Comparison of ENCODE assay signal across 9 mouse cellular contexts in genomic region chr2:4295641-4296040, GRCm38 (mm10).
"Had no signal": no experiment of that assay in that cellular context is flagged by ENCODE, and none has a peak within 500 bp of the region (broad histone marks: within the 10 kb centered on the region; RNA-seq: fewer than 3 reads in every experiment).

No protein-coding gene starts in this region.

- H3K4me3 ChIP-seq: layer of hippocampus, adult 2 months; midbrain, embryonic 13.5 days had no signal

- DNase-seq: kidney, postnatal 10 days; kidney, postnatal 4 days; left cerebral cortex, postnatal 4 days; lung, adult 18-20 months; right cerebral cortex, postnatal 14 days; thymus, postnatal 4 days had no signal

- H3K27me3 ChIP-seq: midbrain, embryonic 13.5 days had no signal

- H3K36me3 ChIP-seq: midbrain, embryonic 13.5 days had no signal

- H3K9me3 ChIP-seq: midbrain, embryonic 13.5 days had no signal

- H3K27ac ChIP-seq: layer of hippocampus, adult 2 months; liver, embryonic 14.5 days; midbrain, embryonic 13.5 days had no signal

- ATAC-seq: midbrain, embryonic 13.5 days had no signal
